Mouse (Mus musculus): ENCODE measurements around the gene Actn1. TPM values are rescaled to one million over a fixed set of nuclear protein-coding genes. Genes with fewer than 3 reads are reported as not detected.

The Actn1 gene
- total RNA-seq, 2 experiments from 2014 or later, result 92.7 to 100 TPM

DNA sequence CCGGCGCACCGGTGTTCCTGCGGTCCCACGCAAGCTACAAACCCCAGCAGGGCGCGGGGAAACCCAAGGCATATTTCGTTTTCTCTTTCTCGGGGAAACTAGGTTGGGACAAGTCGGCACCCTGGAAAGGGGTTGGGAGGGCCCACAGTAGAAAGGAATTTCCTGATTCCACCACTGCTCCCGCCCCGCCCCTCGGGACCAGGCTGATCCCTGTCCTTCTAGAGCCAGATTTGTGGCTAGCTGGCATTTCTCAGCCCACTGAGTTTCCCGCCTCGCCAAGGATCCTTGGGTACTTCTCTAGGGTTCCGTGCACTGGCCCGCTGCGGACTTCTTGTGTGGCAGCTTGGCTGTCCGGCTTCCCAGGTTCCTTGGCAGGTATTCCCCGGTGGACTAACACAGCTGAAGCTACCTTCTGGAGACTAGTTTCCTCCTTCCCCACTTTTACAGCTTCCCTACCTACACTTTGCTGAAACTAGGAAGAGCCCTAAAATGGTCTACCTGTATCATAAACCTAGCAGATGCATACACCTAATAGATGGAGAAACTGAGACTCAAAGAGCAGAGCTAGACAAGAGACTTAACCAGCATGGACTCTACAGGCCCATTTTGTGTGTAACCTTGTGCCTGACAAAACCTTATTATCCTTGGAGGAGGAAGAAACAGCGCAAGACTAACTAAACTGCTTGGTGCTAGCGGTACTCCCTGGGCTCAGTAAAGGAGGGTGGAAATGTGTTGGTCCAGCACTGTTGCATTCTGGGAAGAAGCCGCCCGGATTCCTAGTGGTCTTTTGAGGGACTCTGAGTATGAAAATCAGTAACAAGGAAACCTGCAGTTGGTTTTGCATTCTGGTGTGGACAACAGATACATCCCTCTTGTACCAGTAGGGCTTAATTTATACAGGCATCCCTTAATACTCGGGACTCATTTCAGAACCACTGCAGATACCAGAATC, 849 bp upstream of the Actn1 start:
- no peak for DNase-seq (ENCODE audit: low spot score in 2 of 2)

DNA sequence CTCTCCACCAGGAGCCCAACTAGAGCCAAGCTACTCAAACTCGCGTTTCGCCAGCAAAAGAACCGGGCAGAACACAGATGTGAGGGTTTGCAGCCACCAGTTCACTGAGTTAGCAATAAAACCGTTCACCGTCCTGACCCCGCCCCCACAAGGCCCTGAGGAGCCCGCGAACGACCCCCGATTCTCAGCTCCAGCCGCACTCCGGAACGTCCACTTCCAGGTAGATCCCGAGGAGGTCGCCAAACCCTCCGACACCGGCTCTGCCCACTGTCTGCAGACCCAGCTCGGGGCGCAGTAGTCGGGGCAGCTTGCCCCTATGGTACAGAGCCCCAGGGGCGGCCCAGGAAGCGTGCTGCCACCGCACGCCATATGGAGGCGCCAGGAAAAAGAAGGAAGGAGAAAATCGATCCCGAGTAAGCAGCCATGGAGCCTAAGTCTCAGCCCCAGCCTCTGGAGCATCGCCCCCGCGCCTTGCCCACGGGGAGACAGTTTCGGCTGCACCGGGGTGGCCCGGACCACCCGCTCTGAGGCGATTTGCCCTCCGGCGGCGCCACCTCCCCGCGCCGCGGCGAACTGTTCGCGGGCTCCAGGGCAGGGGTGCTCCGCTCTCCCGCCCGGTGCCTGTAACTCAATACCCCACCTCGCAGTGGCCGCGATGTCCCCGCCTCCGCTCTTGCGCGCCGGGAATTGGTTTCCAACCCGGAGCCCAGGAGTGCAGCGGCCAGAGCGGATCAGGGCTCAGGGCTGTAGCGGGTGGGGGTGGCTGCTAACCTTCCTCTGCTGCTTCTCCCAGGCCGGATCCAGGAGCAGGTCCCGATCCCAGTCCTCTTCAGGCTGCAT, 735 bp downstream of the Actn1 start:
- peak; percentile 54 to 65 for DNase-seq (ENCODE audit: low spot score in 2 of 2)

DNA sequence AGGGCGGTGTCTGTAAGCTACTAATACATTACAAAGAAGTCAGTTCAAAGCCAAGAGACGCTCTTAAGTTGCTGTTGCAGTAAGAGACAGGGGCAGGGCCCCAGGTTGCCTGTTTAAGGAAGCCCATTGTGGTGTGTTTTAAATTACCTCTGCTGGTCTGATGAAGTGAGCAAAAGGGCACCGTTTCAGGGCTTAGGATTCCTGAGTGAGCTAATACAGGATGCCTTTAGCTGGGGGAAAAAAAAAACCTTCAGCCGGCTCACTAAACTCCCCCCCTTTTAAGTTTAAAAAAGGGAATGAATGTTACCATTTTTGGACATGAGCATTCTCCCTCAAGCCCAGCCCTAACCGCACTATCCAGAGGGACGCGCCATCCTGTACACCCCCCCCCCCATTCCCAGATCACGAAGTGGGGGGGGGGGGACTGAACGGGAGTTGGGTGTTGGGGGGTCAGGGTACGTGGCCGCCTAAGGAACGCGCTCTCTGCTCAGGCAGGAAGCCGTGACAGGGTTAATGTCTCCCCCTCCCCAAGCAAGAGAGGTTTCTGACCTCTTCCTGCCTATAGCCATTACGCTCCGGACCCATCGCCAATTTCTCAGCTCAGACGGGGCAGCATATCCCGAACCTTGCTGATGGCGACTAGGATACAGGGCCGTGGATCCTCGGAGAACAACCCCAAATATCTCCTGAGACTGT, 1.5 kb downstream of the Actn1 start:
- no peak for DNase-seq (ENCODE audit: low spot score in 2 of 2)

DNA sequence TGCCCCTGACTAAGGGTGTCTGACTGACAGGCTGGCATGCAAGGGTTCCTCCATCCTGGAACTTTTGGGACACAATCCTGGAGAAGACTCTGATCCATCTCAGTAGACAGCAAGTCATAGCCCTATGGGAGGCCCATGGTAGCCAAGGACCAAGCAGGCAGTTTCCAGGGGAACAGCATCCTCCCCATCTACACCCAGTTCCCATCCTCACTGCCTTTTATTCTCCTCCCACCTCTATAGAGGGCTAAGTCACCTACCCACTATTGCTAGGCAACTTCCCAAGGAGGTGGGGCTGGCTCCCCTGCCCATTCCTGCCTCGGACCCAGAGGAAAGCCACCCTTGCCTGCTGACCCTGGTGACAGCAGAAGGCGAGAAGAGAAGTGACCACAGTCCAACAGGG, 8.2 kb downstream of the Actn1 start:
- DNase-seq (ENCODE audit: low spot score in 2 of 2), result no peak

DNA sequence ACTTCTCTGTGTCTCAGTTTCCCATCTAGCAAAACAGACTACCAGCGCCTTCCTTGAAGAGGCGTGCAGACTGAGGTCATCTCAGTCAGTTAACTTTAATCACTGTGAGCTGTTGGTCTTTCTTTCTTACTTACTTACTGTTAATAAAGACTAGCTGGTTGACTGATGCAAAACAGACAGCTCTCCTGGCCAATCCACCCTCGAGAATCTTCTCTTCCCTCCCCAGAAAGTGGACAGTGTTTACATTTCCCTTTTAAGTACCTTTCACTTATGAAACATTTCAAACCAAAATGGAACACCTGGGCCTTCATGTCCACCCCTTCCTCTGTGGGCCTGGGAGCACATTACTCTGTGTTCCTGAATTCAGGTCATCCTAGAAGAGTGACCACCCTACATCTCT, 8.6 kb downstream of the Actn1 start:
- DNase-seq (ENCODE audit: low spot score in 2 of 2), result no peak

DNA sequence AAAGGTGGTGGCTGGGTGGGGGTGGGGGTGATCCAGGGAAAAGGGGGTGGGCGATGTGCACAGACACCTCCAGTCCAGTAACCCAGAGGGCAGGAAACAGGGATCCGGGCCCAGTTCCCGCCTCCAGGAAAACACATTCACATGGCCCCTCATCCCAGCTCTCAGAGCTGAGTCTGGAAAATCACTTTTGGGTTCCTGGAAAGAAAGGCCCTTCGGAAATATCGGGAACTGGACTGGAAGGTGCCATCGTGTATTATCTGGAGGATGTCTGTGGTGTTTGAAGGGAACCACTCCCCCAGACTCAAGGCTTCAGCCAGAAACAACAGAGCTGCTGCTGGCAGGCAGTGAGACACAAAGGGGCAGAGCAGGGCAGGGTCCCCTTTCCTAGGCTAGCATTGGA, 10.6 kb downstream of the Actn1 start:
- no peak for DNase-seq (ENCODE audit: low spot score in 2 of 2)

DNA sequence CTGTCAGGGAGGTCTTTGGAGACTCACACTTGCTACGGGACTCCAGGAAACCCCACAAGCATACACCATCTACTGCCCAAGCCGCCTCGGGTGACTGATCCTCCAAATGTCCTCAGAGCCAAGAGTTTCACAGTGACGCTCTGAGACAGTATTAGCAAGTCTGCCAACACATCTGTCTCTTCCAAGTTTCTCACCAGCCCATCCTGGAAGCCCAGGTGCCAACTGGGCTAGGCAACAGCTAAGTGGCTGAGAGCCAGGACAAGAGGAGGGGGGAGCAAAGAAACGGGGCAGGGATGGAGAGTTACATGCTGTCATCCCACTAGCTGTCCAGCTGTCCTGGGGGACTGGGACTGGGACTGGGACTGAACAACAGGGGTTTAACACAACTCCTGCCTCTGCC, 13.1 kb downstream of the Actn1 start:
- no peak for DNase-seq (ENCODE audit: low spot score in 2 of 2)

- DNase-seq (ENCODE audit: low spot score in 2 of 2), result no peak
Measured at GRCm38 (mm10) chr12:80246505-80246904, 13.7 kb downstream of the Actn1 start.

- DNase-seq (ENCODE audit: low spot score in 2 of 2), result no peak
Measured at GRCm38 (mm10) chr12:80244755-80245154, 15.4 kb downstream of the Actn1 start.

- no peak for DNase-seq (ENCODE audit: low spot score in 2 of 2)
Measured at GRCm38 (mm10) chr12:80244127-80244526, 16.0 kb downstream of the Actn1 start.

GRCm38 (mm10) chr12:80243335-80243734, 16.8 kb downstream of the Actn1 start:
- no peak for DNase-seq (ENCODE audit: low spot score in 2 of 2)

DNA sequence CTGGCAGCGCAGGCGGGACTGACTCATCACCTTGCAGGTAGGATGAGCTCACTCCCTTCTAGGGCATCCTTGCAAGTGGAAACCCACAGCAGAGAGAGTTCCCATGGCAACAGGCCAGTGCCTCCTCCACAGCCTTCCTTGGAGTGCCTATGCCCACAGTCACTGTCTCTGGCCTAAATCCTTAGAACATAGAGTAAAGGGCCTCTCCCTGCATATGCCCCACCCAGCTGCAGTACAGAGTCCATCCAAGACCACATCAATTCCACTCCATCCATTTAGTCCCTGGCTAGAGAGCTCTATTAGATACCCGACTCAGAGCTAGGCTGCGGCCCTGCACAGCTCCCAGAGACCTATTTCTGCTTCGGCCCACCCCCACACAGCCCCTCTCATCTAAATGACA, 20.7 kb downstream of the Actn1 start:
- DNase-seq (ENCODE audit: low spot score in 2 of 2), result peak; percentile 56 to 79

- DNase-seq (ENCODE audit: low spot score in 2 of 2), result no peak
Measured at GRCm38 (mm10) chr12:80238523-80238922, 21.6 kb downstream of the Actn1 start.

DNA sequence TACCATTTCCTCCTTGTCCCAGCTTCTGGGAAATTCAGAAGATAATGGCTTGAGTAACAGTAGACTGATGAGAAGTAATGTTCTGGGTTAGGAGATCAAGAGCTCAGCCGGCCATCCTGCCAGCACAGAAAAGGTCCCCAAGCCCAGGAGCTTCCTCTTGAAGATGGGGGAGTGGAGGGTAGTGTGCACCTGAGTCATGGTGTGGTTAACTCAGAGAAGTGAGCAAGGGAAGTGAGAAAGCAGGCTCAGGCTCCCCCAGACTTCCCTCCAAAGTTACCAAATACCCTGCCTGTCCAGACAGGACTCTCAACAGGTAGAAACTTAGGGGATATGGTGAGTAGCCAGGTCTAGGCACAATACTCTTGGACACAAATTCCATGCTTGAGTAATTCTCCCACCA, 24.9 kb downstream of the Actn1 start:
- DNase-seq (ENCODE audit: low spot score in 2 of 2), result no peak

DNA sequence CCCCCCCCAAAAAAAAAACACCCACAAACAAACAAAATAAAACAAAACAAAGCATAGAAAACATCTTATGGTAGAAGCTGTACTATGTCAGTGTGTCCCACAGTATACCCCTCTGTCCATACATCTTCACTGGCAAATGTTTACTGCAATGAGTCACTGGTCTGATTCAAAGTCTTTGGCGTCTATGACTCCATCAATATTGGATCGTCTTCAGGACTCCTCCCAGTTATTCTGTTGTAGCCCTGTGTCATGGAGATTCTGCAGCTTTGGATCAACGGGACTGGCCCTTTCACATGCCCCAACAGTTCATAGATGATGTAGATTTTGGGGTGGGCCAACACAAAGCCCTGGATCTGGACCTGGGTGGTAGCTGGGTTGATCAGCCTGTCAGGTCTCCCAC, 25.9 kb downstream of the Actn1 start:
- DNase-seq (ENCODE audit: low spot score in 2 of 2), result no peak

DNA sequence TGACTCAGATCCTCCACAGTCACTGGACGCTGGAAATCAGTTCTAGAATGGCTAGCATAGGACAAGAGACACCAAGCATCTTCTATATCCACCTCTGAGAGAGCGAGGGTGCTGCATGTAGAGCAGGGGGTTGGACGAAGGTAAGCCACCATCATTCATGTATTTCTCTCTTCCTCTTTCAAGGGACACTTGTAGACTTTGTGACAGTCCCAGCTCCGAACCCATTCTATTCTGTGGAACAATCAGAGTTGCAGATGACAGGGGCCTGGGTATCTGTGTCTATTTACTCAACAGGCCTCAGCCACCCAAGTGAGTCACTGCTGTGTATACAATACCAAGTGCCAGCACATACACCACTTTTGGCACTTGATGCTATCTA, 27.3 kb downstream of the Actn1 start:
- DNase-seq (ENCODE audit: low spot score in 2 of 2), result no peak

DNA sequence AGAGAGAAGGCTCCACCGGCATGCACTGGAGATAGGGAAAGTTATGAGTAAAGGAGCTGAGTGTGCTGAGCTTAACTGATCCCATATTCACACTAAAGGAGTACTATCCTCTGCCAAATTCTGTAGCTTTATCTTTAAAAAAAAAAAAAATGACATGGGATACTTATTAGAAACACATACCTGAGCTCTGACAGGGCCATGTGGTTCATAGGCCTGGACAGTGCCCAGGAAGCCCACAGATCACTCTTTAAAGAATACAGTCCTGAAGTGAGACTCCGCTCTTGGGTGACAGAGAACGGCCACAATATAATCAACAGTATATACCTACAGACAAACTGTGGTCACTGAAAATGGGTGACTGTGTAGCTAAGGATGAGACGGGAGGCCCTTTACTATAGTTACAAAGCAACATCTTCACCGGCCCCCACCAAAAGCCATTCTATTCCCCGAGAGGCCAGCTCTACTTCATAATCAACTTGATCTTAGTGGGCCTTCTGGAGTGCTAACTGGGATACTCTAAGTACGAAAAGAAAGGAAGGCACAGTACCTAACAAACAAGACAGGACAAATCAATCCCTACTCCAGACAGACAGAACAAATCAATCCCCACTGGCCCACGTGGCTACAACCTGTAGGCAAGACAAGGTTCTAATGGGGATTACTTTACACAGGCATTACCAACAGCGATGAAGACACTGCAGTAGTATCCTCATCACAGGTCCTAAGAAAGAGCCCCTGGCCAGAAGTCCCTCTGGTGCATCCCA, 27.9 kb downstream of the Actn1 start:
- no peak for DNase-seq (ENCODE audit: low spot score in 2 of 2)

DNA sequence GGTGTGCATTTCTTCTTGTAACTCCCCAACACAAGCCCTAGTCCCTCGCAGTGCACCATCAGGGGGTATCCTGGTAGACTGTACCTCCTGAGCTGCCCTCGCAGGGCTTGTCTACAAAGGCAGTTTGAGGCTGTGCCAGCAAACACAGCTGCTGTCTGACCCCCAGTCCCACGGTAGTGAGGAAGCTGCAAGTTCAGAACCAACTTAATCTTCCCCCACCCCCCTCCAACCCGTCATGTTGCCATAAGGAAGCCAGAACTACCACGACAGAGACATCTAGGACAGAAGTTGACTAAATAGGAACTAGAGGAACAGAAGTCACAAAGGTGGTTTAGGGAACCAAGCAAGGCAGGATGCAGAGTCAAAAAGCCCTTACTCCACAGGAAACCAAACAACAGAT, 28.9 kb downstream of the Actn1 start:
- DNase-seq (ENCODE audit: low spot score in 2 of 2), result no peak

- DNase-seq (ENCODE audit: low spot score in 2 of 2), result no peak
Measured at GRCm38 (mm10) chr12:80230854-80231253, 29.3 kb downstream of the Actn1 start.

DNA sequence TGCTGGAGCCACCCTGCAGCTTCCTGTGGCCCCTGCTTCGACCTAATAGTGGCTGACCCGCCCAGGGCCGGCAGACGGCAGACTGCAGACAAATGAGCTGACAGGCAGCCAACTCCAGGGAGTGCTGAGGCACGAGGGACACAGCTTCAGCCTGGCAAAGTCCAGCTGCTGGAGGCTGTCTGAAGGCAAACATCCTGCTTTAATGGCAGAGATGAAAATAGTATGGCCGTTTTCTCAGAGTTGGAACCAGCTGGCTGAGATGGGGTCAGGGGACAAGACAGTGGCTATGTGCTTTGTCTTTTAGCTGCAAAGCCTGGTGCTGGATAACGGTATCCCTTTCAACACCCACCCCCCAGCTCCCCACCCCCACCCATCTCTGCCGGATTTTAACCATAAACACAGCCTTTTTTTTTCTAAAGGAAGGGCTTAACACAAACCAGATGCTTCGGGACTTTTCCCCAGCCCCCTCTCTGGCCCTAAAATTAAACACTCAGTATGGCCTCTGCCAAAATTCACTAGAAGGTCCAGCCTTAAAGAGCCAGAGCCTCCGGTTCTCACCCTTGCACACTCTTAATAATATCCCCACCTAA, 30.0 kb downstream of the Actn1 start:
- peak; percentile 40 to 44 for DNase-seq (ENCODE audit: low spot score in 2 of 2)
